Mouse (Mus musculus) bone marrow, adult 2 months (tissue): ENCODE measurements around the gene Stard5.

Source experiments
- CTCF ChIP-seq: fragments of 200-500 bp; IDR thresholded peaks from 2 replicates; pipeline ENCODE4 v1.5.1; 2011; ENCODE audit warnings: low read length, control low read depth; ENCODE audit not compliant: control insufficient read depth, insufficient read depth
- POLR2A ChIP-seq: fragments of 200-500 bp; IDR thresholded peaks from 2 replicates; pipeline ENCODE4 v1.6.1; 2011; ENCODE audit warnings: low read depth, mild to moderate bottlenecking, control low read depth, low read length, borderline replicate concordance; ENCODE audit not compliant: control insufficient read depth

- no peak for TF ChIP-seq CTCF
- no peak for TF ChIP-seq POLR2A
These were observed 9.2 kb upstream of the Stard5 start for GRCm38 (mm10) chr7:83622582-83622981.
